Mouse (Mus musculus) thymus, postnatal 14 days (tissue): ENCODE measurements around the gene Hgd.
A peak's percentile ranks its signal among the peaks of the same experiment; 100 is the strongest.

Source experiments
- DNase-seq: peaks from one replicate; pipeline ENCODE4 v3.0.0; 2021

Hgd gene

GRCm38 (mm10) chr16:37579994-37580393, at the start of gene Hgd:
Gene Hgd, plus strand, starts transcription at chr16:37580153.
- DNase-seq: no peak

GRCm38 (mm10) chr16:37530170-37530569, 49.8 kb upstream of the Hgd start:
- DNase-seq: no peak

DNA sequence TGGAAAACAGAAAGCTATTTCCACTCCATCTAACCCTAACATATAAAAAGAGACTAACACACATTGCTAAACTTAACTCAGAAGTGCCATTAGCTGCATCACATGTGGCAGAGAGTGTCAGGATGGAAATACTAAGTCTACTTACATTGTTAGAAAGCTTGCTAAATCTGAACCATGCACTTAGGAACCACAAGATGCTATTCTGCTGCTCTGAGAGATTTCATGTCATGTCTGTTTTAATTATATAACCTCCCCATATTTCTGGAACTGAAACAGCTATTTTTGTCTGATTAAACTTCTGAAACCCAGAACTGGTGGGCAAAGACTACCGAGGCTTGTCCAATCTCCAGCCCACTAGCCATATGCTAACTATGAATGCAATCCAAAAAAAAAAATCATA, 47.9 kb upstream of the Hgd start:
- DNase-seq: no peak

- DNase-seq: no peak
These were observed 46.4 kb upstream of the Hgd start for GRCm38 (mm10) chr16:37533369-37534068.

- no peak for DNase-seq
These were observed 40.7 kb upstream of the Hgd start for GRCm38 (mm10) chr16:37539240-37539610.

DNA sequence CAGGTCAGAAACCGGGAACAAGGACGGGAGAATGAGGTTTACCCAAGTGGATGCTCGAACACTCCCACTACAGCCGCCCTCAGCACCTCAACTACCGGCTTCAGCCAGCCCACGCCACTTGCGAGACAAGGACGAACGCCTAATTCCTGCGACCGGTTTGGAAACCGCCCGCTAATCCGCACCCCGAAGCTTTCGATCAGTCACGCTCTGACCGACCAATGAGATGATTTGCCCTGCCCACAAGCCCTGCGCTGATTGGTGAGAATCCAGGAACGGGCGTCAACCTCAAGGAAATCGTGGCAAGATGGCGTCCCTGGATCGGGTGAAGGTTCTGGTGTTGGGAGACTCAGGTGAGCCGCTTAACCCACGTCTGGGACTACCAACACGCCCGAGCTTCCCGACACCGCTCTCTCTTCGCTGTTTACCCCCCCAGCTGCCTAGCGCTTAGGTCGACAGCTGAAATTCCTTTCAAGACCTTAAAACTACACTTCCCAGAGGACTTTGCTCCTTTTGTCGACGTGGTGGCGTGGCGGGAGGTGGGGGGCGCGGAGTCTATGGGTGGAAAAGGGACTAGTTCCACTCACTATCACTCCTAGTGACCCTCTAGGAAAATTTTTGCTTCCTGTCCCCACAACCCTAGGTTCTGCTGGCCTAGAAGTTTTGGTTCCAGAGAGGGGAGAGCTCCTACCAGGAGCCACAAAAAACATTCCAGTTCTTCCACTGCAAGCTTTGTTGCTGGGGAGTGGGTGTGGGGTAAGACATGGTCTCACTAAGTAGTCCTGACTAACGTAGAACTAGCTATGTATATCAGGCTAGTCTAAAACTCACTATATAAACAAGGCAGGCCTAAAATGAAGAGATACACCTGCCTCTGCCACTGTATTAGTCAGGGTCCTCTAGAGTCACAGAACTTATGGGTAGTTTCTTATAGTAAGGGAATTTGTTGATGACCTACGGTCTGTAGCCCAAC, 40.1 kb upstream of the Hgd start, which contains the start of the genes Gtf2e1 and Rabl3:
Gene Gtf2e1 (minus strand): TSS at position 179 of the 970 bp plus-strand sequence.
Gene Rabl3 (plus strand): TSS at position 275 of the 970 bp plus-strand sequence.
- peak; percentile 95 for DNase-seq

- DNase-seq: peak; percentile 10
These were observed 39.2 kb upstream of the Hgd start for GRCm38 (mm10) chr16:37540776-37541175.

DNA sequence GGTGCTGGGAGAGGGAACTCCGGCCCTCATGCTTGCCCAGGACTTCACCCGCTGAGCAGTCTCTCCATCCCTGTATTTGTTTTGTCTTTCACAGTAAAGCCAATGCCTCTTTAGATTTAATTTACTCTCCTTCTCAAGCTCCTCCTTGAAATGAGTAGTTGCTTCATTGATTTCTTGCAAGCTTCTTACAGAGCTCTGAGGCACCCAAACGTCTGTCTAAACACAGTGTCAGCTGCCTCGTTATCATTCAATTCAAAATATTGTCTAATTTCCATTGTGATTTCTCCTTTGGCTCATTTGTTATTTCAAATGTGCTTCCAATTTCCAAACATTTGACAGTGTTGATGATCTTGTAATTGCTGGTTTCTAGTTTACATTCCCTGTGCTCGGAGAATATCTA, 33.6 kb upstream of the Hgd start:
- no peak for DNase-seq

GRCm38 (mm10) chr16:37550266-37550665, 29.7 kb upstream of the Hgd start:
- no peak for DNase-seq

DNA sequence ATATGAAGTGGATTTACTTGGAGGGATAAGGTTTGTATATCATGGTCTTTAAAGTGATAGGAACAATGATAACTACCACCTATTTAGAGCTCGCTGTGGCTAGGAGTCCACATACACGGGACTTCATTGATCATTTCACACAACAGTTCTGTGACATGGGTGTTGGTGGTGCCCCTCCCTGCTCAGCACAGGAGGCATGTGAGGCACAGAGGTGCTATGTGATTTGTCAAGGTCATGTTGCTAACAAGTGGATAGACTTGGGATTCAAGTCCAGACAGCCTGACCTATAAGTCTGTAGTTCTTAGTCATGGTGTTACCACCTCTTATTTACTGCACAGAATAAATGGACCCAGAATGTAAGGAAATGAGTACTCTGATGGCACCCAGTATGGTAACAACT, 29.0 kb upstream of the Hgd start:
- no peak for DNase-seq

GRCm38 (mm10) chr16:37552824-37553223, 27.1 kb upstream of the Hgd start:
- DNase-seq: no peak

- DNase-seq: no peak
These were observed 17.5 kb upstream of the Hgd start for GRCm38 (mm10) chr16:37562414-37562813.

GRCm38 (mm10) chr16:37562961-37563360, 17.0 kb upstream of the Hgd start:
- no peak for DNase-seq

- no peak for DNase-seq
These were observed 14.8 kb upstream of the Hgd start for GRCm38 (mm10) chr16:37565117-37565516.

DNA sequence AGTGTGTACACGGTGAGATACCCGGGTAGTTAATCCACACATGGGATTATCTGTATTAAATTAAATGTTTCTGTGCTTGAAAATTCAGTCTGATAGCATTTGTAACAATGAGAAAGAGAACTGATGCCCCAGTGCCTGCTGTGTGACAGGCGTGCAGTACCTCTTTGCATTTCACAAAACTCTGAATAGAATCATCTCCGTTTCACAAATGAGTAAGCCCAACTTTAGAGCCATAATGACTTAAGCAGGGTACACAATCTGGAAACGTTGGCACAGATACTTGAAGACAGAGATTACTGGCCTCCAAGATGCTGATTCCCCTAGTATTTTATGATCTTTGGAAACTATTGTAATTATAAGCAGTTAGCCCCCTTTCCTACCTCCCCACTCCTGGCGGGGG, 13.8 kb upstream of the Hgd start:
- no peak for DNase-seq

DNA sequence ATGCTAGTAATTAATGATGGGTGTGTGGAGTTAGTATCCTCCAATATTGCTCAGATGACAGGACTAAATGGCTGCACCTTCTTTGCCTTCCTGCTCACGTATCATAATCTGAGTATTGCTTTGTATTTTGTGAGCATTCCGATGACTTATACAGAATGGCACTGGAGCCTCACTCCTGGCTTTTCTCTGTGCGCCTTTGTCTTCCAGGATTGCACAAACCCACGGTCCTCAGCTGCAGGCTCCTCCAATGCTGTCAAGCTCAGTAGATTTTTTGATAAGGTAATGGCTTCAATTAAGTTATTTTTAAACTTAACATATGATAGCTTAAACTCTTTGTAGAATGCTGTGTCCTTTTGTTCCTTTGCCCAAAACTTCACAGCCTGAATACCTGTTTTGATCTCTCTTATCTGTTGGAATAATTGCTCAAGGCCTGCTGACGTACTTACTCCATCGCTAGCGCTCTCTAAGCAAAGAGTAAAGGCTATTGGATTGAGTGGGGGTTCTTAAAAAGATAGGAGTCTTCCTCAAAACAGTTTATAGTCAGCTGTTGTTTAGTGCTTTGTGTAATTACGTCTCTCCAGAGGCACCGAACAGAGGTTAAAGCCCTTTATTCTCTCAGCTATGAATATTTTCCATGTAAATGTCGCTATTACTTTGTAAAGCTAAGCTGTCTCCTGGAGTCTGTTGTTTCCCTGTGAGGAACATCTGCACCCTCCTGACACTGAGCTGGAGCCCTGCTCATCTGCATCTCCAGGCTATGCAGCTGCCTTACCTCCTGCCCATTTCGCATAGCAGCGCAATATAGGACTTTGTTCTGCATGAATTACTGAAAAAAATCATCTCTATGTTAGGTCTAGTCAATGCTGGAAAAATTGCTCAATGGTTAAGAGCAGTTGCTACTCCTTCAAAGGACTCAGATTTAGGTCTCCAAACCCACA, 12.6 kb upstream of the Hgd start:
- DNase-seq: no peak

DNA sequence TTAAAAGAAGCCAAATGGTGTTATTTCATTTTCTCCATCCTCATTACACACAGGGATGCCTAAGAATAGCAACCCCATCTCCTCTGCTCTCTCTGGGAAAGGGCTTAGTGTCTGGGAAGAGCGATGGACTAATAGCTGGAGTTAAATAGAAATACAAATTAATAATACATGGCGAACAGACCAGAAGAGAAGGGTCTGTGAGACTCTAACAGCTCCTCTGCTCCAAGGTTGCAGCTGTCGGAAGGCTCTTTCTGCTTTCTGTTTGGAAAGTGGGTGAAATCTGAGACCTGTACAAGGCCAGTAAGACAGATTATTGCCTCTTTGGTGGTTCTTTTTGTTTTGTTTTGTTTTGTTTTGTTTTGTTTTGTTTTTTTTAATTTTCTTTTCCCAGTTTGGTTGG, 8.4 kb upstream of the Hgd start:
- no peak for DNase-seq

- no peak for DNase-seq
These were observed 7.7 kb upstream of the Hgd start for GRCm38 (mm10) chr16:37572117-37572754.

GRCm38 (mm10) chr16:37573061-37573460, 6.9 kb upstream of the Hgd start:
- no peak for DNase-seq

- DNase-seq: no peak
These were observed 4.6 kb upstream of the Hgd start for GRCm38 (mm10) chr16:37575325-37575724.

DNA sequence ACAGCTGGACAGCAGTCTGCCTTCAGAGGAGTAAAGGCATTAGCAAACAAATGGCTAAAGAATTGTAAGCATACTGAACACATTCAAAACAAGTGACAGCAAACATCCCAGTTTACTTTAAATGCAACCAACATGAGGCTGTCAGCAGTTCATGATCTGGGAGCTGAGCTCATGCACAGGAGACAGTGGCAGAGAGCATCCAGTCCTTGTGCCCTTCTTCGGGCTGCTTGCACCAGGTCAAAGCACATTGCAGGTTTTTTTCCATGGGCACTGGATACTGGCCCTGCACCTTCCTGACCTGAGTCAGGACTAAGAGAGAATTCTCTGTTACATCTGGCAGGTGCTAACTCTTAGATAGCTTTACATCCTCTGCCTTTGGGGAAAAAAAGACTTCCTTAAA, 362 bp upstream of the Hgd start:
- no peak for DNase-seq

DNA sequence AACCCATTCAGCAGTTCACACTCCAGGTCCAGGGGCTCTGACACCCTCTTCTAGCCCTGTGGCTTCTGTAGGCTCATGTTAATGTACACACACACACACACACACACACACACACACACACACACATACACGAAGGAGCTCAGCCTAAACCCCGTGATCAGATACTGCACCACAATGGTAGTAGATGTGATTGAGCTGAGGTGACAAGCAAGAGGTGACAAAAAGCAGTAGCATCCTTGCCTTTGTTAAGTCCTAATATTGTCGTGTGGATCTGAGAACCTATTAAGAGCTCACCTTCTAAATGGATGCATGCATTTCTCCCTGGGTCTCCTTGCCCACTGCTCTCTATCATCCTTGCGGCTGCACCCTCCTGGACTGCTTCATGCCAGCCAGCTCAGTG, 698 bp downstream of the Hgd start:
- no peak for DNase-seq
